Mouse (Mus musculus): ENCODE measurements around the gene Izumo1r. TPM values are rescaled to one million over a fixed set of nuclear protein-coding genes. Genes with fewer than 3 reads are reported as not detected.

Gene Izumo1r
- polyA plus RNA-seq, 2 experiments from 2014 or later: 971 to 1,075 TPM

- ATAC-seq: peak; percentile 17
These were observed 1.2 kb upstream of the Izumo1r start for GRCm38 (mm10) chr9:14904741-14905475.

GRCm38 (mm10) chr9:14903006-14903405, 743 bp downstream of the Izumo1r start:
- no peak for ATAC-seq

- no peak for ATAC-seq
These were observed 1.3 kb downstream of the Izumo1r start for GRCm38 (mm10) chr9:14902416-14902815.

- no peak for ATAC-seq
These were observed 2.0 kb downstream of the Izumo1r start for GRCm38 (mm10) chr9:14901757-14902156.

- no peak for ATAC-seq
These were observed 6.6 kb downstream of the Izumo1r start for GRCm38 (mm10) chr9:14897102-14897501.

GRCm38 (mm10) chr9:14895237-14895835, 8.4 kb downstream of the Izumo1r start:
- ATAC-seq: peak; percentile 57

- ATAC-seq: no peak
These were observed 9.1 kb downstream of the Izumo1r start for GRCm38 (mm10) chr9:14894628-14895027.

GRCm38 (mm10) chr9:14893388-14893787, 10.4 kb downstream of the Izumo1r start:
- no peak for ATAC-seq

GRCm38 (mm10) chr9:14891891-14892290, 11.9 kb downstream of the Izumo1r start:
- peak; percentile 3 for ATAC-seq

- ATAC-seq: no peak
These were observed 13.1 kb downstream of the Izumo1r start for GRCm38 (mm10) chr9:14890699-14891098.

- ATAC-seq: no peak
These were observed 15.1 kb downstream of the Izumo1r start for GRCm38 (mm10) chr9:14888671-14889070.

GRCm38 (mm10) chr9:14887787-14888382, 15.9 kb downstream of the Izumo1r start:
- ATAC-seq: no peak

GRCm38 (mm10) chr9:14885954-14886353, 17.8 kb downstream of the Izumo1r start:
- ATAC-seq: no peak

GRCm38 (mm10) chr9:14885151-14885550, 18.6 kb downstream of the Izumo1r start:
- ATAC-seq: no peak

- peak; percentile 89 for ATAC-seq
These were observed 19.1 kb downstream of the Izumo1r start for GRCm38 (mm10) chr9:14884641-14885040.

- ATAC-seq: peak; percentile 58
These were observed 27.2 kb downstream of the Izumo1r start for GRCm38 (mm10) chr9:14876566-14876965.

GRCm38 (mm10) chr9:14875743-14876507, 27.8 kb downstream of the Izumo1r start:
- peak; percentile 74 for ATAC-seq

GRCm38 (mm10) chr9:14872181-14872930, 31.4 kb downstream of the Izumo1r start:
- ATAC-seq: no peak

GRCm38 (mm10) chr9:14871536-14871935, 32.2 kb downstream of the Izumo1r start:
- ATAC-seq: no peak

GRCm38 (mm10) chr9:14870802-14871201, 32.9 kb downstream of the Izumo1r start:
- no peak for ATAC-seq

- ATAC-seq: no peak
These were observed 33.4 kb downstream of the Izumo1r start for GRCm38 (mm10) chr9:14870377-14870776.

GRCm38 (mm10) chr9:14868326-14868725, 35.4 kb downstream of the Izumo1r start:
- no peak for ATAC-seq

All from activated CD4-positive, CD25-positive, alpha-beta regulatory T cell, adult 4 months (primary cell).